Mouse (Mus musculus) layer of hippocampus, adult 8-10 months (tissue): ENCODE data around the gene Ncan. TPM values are rescaled to one million over a fixed set of nuclear protein-coding genes. Genes with fewer than 3 reads are reported as not detected.

Experiments used
- DNase-seq, 2 experiments: peaks; one replicate each; pipeline ENCODE4 v3.0.0; 2022; ENCODE audit warnings: low spot score in 2 of 2
- total RNA-seq, 4 experiments: library from RNA; stranded (reverse); gene quantifications; 2 replicates each; pipeline ENCODE4 v1.2.4; 2022

Ncan gene
- total RNA-seq: 100 to 1,000 TPM; 121 to 134 (median 129) TPM

- DNase-seq: peak; percentile 88 to 92
Observed at GRCm38 (mm10) chr8:70120667-70121066, at the start of gene Ncan. TSS of gene Ncan (minus strand) at chr8:70120873.

GRCm38 (mm10) chr8:70170116-70170515 lies 49.4 kb upstream of the Ncan start:
- DNase-seq: no peak

GRCm38 (mm10) chr8:70166504-70167110 lies 45.9 kb upstream of the Ncan start:
- DNase-seq: peak in 1 of 2 experiments; percentile 41

- DNase-seq: no peak
Observed at GRCm38 (mm10) chr8:70163316-70163715, 42.6 kb upstream of the Ncan start.

- no peak for DNase-seq
Observed at GRCm38 (mm10) chr8:70160015-70160414, 39.3 kb upstream of the Ncan start.

GRCm38 (mm10) chr8:70159211-70159610 lies 38.5 kb upstream of the Ncan start:
- no peak for DNase-seq

GRCm38 (mm10) chr8:70158069-70158853 lies 37.6 kb upstream of the Ncan start:
- no peak for DNase-seq

- no peak for DNase-seq
Observed at GRCm38 (mm10) chr8:70157240-70157800, 36.6 kb upstream of the Ncan start.

- DNase-seq: no peak
Observed at GRCm38 (mm10) chr8:70152537-70153257, 32.0 kb upstream of the Ncan start.

GRCm38 (mm10) chr8:70150158-70150557 lies 29.5 kb upstream of the Ncan start:
- no peak for DNase-seq

GRCm38 (mm10) chr8:70147678-70148607 lies 27.3 kb upstream of the Ncan start:
- DNase-seq: no peak

- DNase-seq: no peak
Observed at GRCm38 (mm10) chr8:70139981-70140380, 19.3 kb upstream of the Ncan start.

GRCm38 (mm10) chr8:70139026-70139857 lies 18.6 kb upstream of the Ncan start, which contains the start of the genes Rfxank, Borcs8 and Mef2b:
TSS of gene Rfxank (minus strand) at chr8:70139154.
TSS of gene Borcs8 (plus strand) at chr8:70139499.
TSS of gene Mef2b (plus strand) at chr8:70139711.
- DNase-seq: peak; percentile 98 to 99

- DNase-seq: no peak
Observed at GRCm38 (mm10) chr8:70137890-70138289, 17.2 kb upstream of the Ncan start.

GRCm38 (mm10) chr8:70136591-70136990 lies 15.9 kb upstream of the Ncan start:
- no peak for DNase-seq

GRCm38 (mm10) chr8:70134931-70135330 lies 14.3 kb upstream of the Ncan start:
- DNase-seq: no peak

- DNase-seq: no peak
Observed at GRCm38 (mm10) chr8:70134086-70134485, 13.4 kb upstream of the Ncan start.

- DNase-seq: peak; percentile 65 to 71
Observed at GRCm38 (mm10) chr8:70131166-70131883, 10.7 kb upstream of the Ncan start, which contains the start of gene Nr2c2ap. TSS of gene Nr2c2ap (plus strand) at chr8:70131333.

- DNase-seq: no peak
Observed at GRCm38 (mm10) chr8:70130066-70130465, 9.4 kb upstream of the Ncan start.
